Mouse (Mus musculus) MEL-GATA-1-ER (cell line): ENCODE results near the gene Gm14409.
"Not testable (repeated sequence)": the region's sequence is repeated elsewhere in the genome, so short reads cannot be mapped to it uniquely, and the experiment has no call there.

ENCODE experiments used
- DNase-seq: peaks from one replicate; pipeline ENCODE4 v3.0.0-alpha.2; 2012; ENCODE audit warnings: low read depth; ENCODE audit errors: extremely low read depth

Gm14409 gene

DNA sequence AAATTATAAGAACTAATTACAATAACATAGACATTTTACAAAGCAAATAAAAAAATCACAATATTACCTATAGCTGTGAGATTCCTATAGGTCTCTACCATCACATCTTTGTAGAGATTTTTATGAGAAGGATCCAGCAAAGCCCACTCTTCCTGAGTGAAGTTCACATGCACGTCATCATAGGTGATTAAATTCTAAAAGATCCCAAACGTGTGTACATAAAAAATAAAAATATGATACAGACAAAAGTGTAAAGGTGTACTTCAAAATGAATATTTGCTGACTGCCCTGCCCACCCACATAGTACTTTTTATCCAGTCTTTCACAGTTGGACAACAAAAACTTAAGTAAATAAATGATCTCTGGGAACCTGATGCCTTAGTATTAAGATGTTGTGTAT is at the start of gene Gm14409:
Gene Gm14409, minus strand, starts transcription at position 101 of the 400 bp plus-strand sequence.
- DNase-seq: not testable (repeated sequence)

DNA sequence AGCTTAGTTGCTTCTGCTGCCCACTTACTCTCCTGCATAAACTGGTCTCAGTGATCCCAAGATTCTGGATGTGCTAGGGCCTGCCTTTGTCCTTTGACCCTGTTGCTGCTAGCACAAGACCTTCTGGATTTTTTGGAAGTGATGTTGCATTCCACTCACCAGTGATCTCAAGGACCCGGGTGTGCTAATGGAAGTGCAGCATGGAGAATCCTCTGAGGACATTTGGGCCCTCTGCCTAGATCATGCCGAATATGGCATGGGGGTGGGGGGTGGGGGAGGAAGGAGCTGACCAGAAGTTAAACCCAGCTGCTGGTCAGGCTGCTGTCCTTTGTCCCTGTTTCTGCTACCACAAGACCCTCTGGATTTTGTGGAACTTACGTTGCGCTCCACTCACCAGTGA is 42.8 kb upstream of the Gm14409 start:
- not testable (repeated sequence) for DNase-seq

GRCm38 (mm10) chr2:177304980-177305379 is 38.1 kb upstream of the Gm14409 start:
- DNase-seq: not testable (repeated sequence)

DNA sequence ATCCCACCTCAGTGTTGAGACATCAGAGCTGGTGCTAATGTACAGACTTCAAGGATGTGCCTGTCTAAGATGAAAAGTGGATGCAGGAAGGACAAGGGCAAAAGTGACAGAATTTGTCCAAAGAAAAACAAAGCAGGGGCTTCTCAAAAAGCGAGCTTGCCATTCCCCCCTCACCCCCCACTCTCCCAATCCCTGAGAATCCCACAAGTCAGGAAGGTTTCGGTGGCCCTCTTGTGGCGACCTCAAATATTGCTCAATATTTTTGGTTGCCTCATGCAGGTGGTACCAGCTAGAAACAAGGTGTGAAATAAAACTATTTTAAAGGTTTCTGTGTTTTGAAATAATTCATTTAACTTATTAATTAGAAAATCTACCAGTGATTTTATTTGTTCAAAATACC is 16.9 kb upstream of the Gm14409 start:
- DNase-seq: not testable (repeated sequence)

GRCm38 (mm10) chr2:177277754-177278153 is 10.9 kb upstream of the Gm14409 start:
- DNase-seq: peak; percentile 11

DNA sequence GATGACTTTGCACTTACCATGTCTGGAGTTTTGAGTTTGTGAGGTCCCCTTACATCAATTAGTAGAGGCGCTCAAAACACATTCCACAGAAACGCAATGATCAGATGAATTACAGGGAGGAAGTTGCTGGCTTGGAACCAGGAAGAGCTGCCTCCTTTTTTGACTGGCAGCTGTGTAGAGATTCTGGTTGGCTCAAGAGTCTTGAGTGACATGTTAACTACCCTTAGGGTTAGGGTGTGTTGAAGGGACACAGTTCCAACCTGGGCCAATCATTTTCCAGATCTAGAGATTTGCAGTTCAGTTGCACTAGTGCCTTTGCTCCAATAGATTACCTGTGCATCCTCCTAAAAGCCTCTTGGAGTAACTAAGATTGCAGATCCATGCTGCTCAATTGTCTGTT is 5.4 kb upstream of the Gm14409 start:
- DNase-seq: peak; percentile 11

- DNase-seq: not testable (repeated sequence)
Measured at GRCm38 (mm10) chr2:177247449-177247848, 19.4 kb downstream of the Gm14409 start.

DNA sequence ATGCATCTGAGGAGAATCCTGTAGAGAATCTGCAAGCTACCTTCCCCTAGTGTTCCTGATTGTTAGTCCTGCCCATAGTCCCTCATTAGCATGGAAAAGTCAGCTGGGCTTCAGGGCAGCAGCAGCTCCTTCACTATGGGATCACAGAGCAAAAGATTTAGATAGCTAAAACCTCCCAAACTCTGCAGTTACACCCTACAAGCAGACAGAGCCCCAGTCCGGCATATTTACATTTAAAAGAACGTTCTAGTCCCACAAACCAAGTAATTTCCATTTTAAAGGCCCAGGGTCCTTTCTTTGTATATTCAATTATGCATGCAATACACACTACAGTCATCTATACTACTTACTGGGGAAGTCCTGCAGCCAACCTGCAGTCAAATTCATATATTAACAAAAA is 36.4 kb downstream of the Gm14409 start:
- DNase-seq: not testable (repeated sequence)
